Mouse (Mus musculus) neural tube, embryonic 10.5 days (tissue): ENCODE results near the gene Acta2.
"Not testable (repeated sequence)": the region's sequence is repeated elsewhere in the genome, so short reads cannot be mapped to it uniquely, and the experiment has no call there.

ENCODE experiments used
- DNase-seq: peaks from one replicate; pipeline ENCODE4 v3.0.0-alpha.2; 2017; ENCODE audit warnings: low spot score; ENCODE audit errors: extremely low spot score

Acta2 gene

GRCm38 (mm10) chr19:34220732-34221380 lies 34.5 kb downstream of the Acta2 start:
- DNase-seq: no peak

GRCm38 (mm10) chr19:34219260-34219968 lies 36.0 kb downstream of the Acta2 start:
- no peak for DNase-seq

GRCm38 (mm10) chr19:34217761-34218160 lies 37.6 kb downstream of the Acta2 start:
- no peak for DNase-seq

GRCm38 (mm10) chr19:34216956-34217355 lies 38.4 kb downstream of the Acta2 start:
- DNase-seq: no peak

- no peak for DNase-seq
Observed at GRCm38 (mm10) chr19:34214136-34214535, 41.3 kb downstream of the Acta2 start.

GRCm38 (mm10) chr19:34213251-34213645 lies 42.1 kb downstream of the Acta2 start:
- DNase-seq: no peak

GRCm38 (mm10) chr19:34212489-34213250 lies 42.7 kb downstream of the Acta2 start:
- DNase-seq: no peak

- DNase-seq: no peak
Observed at GRCm38 (mm10) chr19:34210841-34211240, 44.5 kb downstream of the Acta2 start.

GRCm38 (mm10) chr19:34209930-34210581 lies 45.3 kb downstream of the Acta2 start:
- DNase-seq: no peak

- DNase-seq: no peak
Observed at GRCm38 (mm10) chr19:34209031-34209430, 46.4 kb downstream of the Acta2 start.

GRCm38 (mm10) chr19:34206760-34207440 lies 48.5 kb downstream of the Acta2 start:
- DNase-seq: no peak

GRCm38 (mm10) chr19:34206128-34206527 lies 49.3 kb downstream of the Acta2 start:
- not testable (repeated sequence) for DNase-seq

- no peak for DNase-seq
Observed at GRCm38 (mm10) chr19:34202668-34203067, 52.7 kb downstream of the Acta2 start.

GRCm38 (mm10) chr19:34199488-34199887 lies 55.9 kb downstream of the Acta2 start:
- DNase-seq: no peak

- DNase-seq: no peak
Observed at GRCm38 (mm10) chr19:34198901-34199300, 56.5 kb downstream of the Acta2 start.

- no peak for DNase-seq
Observed at GRCm38 (mm10) chr19:34198066-34198465, 57.3 kb downstream of the Acta2 start.

- no peak for DNase-seq
Observed at GRCm38 (mm10) chr19:34195031-34195430, 60.4 kb downstream of the Acta2 start.

GRCm38 (mm10) chr19:34194132-34194745 lies 61.2 kb downstream of the Acta2 start:
- DNase-seq: no peak

GRCm38 (mm10) chr19:34193683-34194082 lies 61.7 kb downstream of the Acta2 start:
- no peak for DNase-seq

- peak; percentile 23 for DNase-seq
Observed at GRCm38 (mm10) chr19:34193149-34193548, 62.2 kb downstream of the Acta2 start.
